Mouse (Mus musculus): ENCODE data around the gene Loxl3. TPM values are rescaled to one million over a fixed set of nuclear protein-coding genes. Genes with fewer than 3 reads are reported as not detected.

Gene Loxl3
- total and polyA plus RNA-seq, 3 experiments: 1.1 to 3.5 (median 2.8) TPM

GRCm38 (mm10) chr6:83053136-83053960 lies 19.4 kb downstream of the Loxl3 start:
- peak; percentile 60 for DNase-seq

DNA sequence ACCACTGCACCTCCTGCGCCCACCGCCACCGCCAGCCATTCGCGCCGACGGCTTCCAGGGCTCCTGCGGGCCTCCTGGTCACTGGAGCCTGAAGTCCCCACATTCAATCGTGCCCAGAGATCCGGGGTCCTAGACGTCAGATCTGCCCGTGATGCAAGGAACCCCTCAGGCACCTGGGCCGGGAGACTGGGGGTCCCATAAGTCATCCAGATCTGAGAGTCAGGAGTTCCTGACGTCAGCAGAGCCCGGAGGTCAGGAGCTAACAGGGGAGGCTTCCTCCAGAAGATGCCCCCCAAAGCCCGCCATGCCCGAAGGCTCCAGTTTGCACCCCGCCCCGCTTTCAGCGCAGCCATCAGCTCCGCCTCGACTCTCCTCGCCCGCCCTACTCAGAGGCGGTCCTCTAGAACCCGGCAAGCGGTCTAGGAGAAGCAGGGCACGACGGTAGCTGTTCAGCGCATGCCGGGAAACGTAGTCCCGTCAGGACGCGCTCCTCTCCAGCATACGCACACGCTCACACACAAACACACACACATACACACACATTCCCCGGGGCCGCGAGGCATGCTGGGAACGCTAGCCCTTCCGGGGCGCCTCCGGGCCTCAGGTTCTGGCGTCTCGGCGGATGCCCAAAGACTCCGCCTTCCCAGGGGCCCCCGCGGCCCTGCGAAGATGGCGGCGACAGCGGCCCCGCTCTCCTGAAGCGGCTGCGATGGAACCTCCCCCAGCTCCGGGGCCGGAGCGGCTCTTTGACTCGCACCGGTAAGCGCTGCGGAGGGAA lies 20.3 kb downstream of the Loxl3 start, which contains the start of gene Aup1:
Gene Aup1, plus strand, starts transcription at position 448 of the 778 bp plus-strand sequence.
- DNase-seq: peak; percentile 98

GRCm38 (mm10) chr6:83054871-83055431 lies 21.0 kb downstream of the Loxl3 start, which contains the start of gene Htra2:
Htra2 (minus strand) TSS chr6:83055273.
- DNase-seq: no peak

- DNase-seq: no peak
Observed at GRCm38 (mm10) chr6:83057790-83058189, 23.8 kb downstream of the Loxl3 start, which contains the start of gene Dqx1. Dqx1 (plus strand) TSS chr6:83057844.

- DNase-seq: no peak
Observed at GRCm38 (mm10) chr6:83058725-83059124, 24.8 kb downstream of the Loxl3 start.

- no peak for DNase-seq
Observed at GRCm38 (mm10) chr6:83065995-83066394, 32.0 kb downstream of the Loxl3 start.

GRCm38 (mm10) chr6:83066441-83066840 lies 32.5 kb downstream of the Loxl3 start:
- no peak for DNase-seq

- no peak for DNase-seq
Observed at GRCm38 (mm10) chr6:83068221-83068620, 34.2 kb downstream of the Loxl3 start.

GRCm38 (mm10) chr6:83068706-83069487 lies 34.9 kb downstream of the Loxl3 start:
- DNase-seq: no peak

DNA sequence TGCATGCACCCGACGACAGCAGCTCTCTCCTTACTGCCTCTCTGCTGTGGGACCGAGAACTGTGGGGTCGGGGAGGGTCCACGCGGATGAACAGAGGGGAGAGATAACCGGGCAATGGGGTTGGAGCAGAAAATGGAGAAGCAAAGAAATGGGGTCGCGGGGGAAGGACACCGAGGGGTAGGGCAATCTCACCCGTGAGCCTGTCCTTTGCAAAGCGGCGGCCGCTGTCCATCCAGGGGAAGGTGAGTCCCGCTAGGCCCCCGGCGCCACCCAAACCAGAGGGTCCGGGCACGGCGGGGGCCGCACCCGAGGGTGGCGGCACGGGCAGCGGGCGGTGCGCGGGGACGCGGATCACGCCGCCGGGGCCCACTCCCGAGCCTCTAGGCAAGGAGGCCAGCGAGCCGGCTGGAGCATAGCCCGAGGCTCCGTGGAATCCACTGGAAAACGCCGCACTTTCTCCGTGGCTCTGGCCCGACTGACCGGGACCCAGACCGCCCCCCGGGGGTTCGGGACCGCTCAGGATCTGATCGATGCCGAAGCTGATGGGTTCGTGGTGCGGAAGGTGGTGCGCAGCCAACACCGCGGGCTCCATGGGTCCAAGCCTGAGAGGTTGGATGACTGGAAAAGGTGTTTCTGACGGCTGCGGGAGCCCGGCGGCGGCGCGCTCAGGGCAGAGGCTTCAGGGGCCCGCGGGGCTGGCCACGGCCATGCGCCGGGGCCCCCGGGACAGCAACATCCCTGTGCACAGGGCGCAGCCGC lies 35.7 kb downstream of the Loxl3 start:
- DNase-seq: no peak

GRCm38 (mm10) chr6:83070247-83070310 lies 36.1 kb downstream of the Loxl3 start, which contains the start of gene Tlx2:
Tlx2 (minus strand) TSS chr6:83070293.
- no peak for DNase-seq

DNA sequence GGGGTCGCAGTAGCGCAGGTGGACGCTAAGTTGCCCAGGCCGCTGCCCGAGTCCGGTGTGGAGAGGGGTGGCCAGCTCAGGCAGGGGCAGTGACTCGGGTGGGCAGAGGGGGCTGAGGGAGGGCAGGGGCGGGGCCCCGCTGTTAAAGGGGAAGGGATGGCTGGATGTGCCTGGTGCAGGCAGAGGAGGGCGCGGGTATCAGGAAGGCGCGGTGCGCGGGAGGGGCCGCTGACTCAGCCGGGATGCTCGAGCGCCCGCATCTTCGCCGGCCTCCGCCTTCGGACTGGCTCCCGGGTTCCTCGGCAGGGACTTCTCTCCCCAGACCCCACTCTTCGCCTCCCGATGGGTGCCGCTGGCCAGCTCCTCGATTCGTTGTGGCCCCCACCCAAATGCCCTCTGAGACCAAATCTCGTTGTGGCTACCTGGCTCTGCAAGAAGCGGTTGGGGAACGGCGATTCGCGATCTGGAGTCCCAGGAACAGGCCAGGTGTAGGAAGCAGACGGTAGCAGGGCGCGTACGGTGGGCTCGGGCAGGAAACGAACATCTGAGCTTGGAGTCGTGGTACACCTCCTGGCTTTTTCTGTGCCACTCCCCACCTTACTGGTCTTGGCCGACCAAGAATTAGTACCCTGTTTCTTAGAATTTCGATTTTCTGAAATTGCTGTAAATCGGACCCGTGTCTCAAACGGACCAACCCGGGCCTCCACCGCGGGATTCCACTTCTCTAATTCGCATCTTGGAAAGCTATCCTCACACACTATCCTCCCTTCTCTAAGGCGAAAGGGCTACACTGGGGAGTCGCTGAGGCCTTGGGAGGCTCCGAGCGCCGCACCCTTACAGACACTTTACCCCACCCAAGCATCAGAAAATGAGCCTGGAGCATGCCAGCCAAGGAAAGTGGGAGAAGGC lies 36.6 kb downstream of the Loxl3 start:
- DNase-seq: peak; percentile 54

GRCm38 (mm10) chr6:83071220-83071619 lies 37.2 kb downstream of the Loxl3 start:
- peak; percentile 52 for DNase-seq

DNA sequence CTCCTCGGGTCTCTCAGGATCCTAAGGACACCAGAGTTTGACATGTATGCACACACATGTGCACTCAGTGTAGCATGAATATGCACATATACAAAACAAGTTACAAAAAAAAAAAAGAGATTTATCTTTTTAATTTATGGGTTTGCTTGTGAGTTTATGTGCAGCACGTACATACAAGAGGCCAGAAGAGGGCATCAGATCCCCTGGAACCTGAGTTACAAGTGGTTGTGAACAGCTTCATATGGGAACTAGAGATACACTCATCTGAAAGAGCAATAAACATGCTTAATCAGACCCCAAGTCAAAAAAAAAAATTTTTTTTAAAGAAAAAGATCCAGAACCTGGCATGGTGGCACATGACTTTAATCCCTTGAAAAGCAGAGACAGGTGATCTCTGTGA lies 41.0 kb downstream of the Loxl3 start:
- DNase-seq: no peak

- peak; percentile 77 for DNase-seq
Observed at GRCm38 (mm10) chr6:83077630-83078323, 43.8 kb downstream of the Loxl3 start, which contains the start of gene Pcgf1. Pcgf1 (plus strand) TSS chr6:83077869.

DNA sequence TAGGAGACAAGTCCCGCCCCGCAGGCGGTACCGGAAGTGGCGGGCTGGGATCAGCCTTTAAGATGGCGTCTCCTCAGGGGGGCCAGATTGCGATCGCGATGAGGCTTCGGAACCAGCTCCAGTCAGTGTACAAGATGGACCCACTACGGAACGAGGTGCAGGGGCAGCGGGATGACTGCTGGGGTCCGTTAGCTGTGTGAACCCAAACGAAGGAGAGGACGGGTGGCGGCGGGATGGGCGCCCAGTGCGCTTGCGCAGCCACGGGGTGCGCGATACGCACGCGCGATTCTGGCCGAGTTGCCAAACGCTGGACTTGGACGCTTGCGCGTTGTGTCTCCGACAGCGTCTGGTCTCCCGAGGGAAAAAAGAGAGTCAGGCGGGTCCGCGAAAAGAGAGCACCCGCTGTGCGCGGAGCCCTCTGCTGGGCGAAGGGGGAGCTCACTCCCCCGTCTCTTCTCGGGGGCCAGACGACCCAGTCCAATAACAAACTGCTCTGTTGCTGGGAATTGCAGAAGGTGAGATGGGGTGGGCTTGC lies 44.4 kb downstream of the Loxl3 start:
- DNase-seq: peak; percentile 99

DNA sequence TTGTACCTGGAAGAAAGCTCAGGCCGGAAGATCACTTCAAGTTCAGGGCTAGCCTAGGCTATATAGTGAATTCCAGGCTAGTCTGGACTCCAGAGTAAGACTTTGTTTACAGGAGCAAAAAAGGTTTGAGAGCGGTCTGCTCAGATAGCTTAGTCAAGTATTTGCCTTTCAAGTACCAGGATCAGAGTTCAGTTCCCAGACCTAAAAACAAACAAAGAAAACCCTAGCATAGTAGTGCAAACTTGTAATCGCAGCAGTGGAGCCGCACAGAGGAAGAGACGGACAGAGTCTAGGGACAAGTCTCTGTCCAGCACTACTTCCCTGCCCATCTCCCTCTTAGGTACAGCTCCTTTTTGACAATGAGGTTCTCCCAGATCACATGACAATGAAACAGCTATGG lies 46.2 kb downstream of the Loxl3 start:
- DNase-seq: peak; percentile 1

- DNase-seq: no peak
Observed at GRCm38 (mm10) chr6:83083497-83083896, 49.5 kb downstream of the Loxl3 start.

GRCm38 (mm10) chr6:83084477-83084876 lies 50.5 kb downstream of the Loxl3 start:
- no peak for DNase-seq
